11 mouse cellular contexts compared by ENCODE assay signal in the genomic region with DNA sequence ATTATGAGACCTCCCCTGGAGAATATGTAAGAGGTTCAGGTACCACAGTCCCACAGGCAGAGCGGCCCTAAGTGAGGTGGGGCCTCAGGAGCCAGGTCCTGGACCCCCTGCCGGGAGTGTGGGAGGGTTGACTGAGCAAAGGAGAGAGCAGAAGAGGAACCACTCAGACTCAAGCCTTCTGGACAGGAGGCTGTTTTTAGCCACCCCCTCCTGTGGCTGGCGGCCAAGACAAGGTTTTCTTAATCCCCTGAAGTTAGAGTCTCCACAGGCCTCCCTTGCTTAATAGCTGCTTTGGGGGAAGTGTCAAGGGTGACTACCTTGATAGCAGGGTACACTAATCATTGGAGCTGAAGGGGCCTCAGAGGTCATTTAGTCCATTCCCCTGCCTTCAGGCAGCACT. TPM values are rescaled to one million over a fixed set of nuclear protein-coding genes. Genes with fewer than 3 reads are reported as not detected.
A peak's percentile ranks its signal among the peaks of the same experiment; 100 is the strongest.
DNase-seq lines count a peak whose midpoint lies in the region; ATAC-seq and TF ChIP-seq lines count a peak whose summit lies in the region.
"Had no signal": no experiment of that assay in that cellular context is flagged by ENCODE, and none has a peak within 500 bp of the region (broad histone marks: within the 10 kb centered on the region; RNA-seq: fewer than 3 reads in every experiment).

No protein-coding gene starts in this region.

- no peak overlapping the region for H3K4me2 ChIP-seq in heart, embryonic 15.5 days
- H3K4me2 ChIP-seq in stomach, embryonic 14.5 days (replicated peaks; ENCODE audit: low read depth, low read length): no peak overlapping the region
- no peak overlapping the region for H3K4me2 ChIP-seq in midbrain, postnatal 0 days (ENCODE audit: low read depth, low read length, poor library complexity, severe bottlenecking)
- H3K4me2 ChIP-seq: embryonic facial prominence, embryonic 15.5 days; hindbrain, embryonic 14.5 days; neural tube, embryonic 15.5 days had no signal

- TF ChIP-seq CTCF in midbrain, postnatal 0 days (IDR thresholded peaks at IDR 0.05): no peak

- H3K4me1 ChIP-seq in heart, embryonic 15.5 days (replicated peaks): peaks cover 31% of the 10 kb centered on the region
- H3K4me1 ChIP-seq in brown adipose tissue, adult 24 weeks (ENCODE audit: control insufficient read depth, insufficient read depth, insufficient read length, low read length): peaks cover 28% of the 10 kb centered on the region
- H3K4me1 ChIP-seq in stomach, embryonic 14.5 days (ENCODE audit: control insufficient read depth, insufficient read depth, low read length): peaks cover 33% of the 10 kb centered on the region
- peaks cover 13% of the 10 kb centered on the region; the same call in 1 of the 2 replicates for H3K4me1 ChIP-seq in midbrain, postnatal 0 days (ENCODE audit: insufficient read depth, low read length)

- DNase-seq in heart, adult 8-10 months (ENCODE audit: low spot score): no peak
- DNase-seq in right cerebral cortex, postnatal 10 days (ENCODE audit: low spot score in 2 of 2): peak; percentile 63 to 68
- no peak for DNase-seq in right cerebral cortex, postnatal 36 days (ENCODE audit: low spot score in 2 of 2)
- DNase-seq in embryo, embryonic 9.5 days (ENCODE audit: extremely low spot score): no peak
- no peak for DNase-seq in midbrain, postnatal 0 days (ENCODE audit: low spot score)

- no peak overlapping the region for H3K4me3 ChIP-seq in heart, embryonic 15.5 days
- H3K4me3 ChIP-seq in brown adipose tissue, adult 24 weeks (ENCODE audit: insufficient read depth, low read depth, low read length): no peak overlapping the region
- H3K4me3 ChIP-seq in stomach, embryonic 14.5 days (ENCODE audit: low read depth, low read length): no peak overlapping the region
- no peak overlapping the region for H3K4me3 ChIP-seq in midbrain, postnatal 0 days (ENCODE audit: low read depth, low read length)
- H3K4me3 ChIP-seq: embryonic facial prominence, embryonic 15.5 days; neural tube, embryonic 15.5 days had no signal

- H3K9me3 ChIP-seq in heart, embryonic 15.5 days (replicated peaks): no peaks in the 10 kb centered on the region
- H3K9me3 ChIP-seq in stomach, embryonic 14.5 days (ENCODE audit: control insufficient read depth, low read depth, low read length): no peaks in the 10 kb centered on the region
- H3K9me3 ChIP-seq in midbrain, postnatal 0 days (ENCODE audit: low read length): no peaks in the 10 kb centered on the region
- H3K9me3 ChIP-seq: embryonic facial prominence, embryonic 15.5 days; neural tube, embryonic 15.5 days had no signal

- H3K9ac ChIP-seq in heart, embryonic 15.5 days: no peak overlapping the region
- no peak overlapping the region for H3K9ac ChIP-seq in stomach, embryonic 14.5 days (replicated peaks; ENCODE audit: low read depth, low read length)
- no peak overlapping the region for H3K9ac ChIP-seq in midbrain, postnatal 0 days (replicated peaks; ENCODE audit: low read length, poor library complexity, severe bottlenecking)
- H3K9ac ChIP-seq: embryonic facial prominence, embryonic 15.5 days; hindbrain, embryonic 14.5 days; neural tube, embryonic 15.5 days had no signal

- no peaks in the 10 kb centered on the region for H3K36me3 ChIP-seq in heart, embryonic 15.5 days
- H3K36me3 ChIP-seq in stomach, embryonic 14.5 days (ENCODE audit: control insufficient read depth, insufficient read depth, low read length): no peaks in the 10 kb centered on the region
- no peaks in the 10 kb centered on the region for H3K36me3 ChIP-seq in midbrain, postnatal 0 days (ENCODE audit: insufficient read depth, low read length)
- H3K36me3 ChIP-seq: embryonic facial prominence, embryonic 15.5 days; neural tube, embryonic 15.5 days had no signal

- 28% methylated on average over 3 of the region's 3 CpGs for WGBS in heart, embryonic 15.5 days
- 30% methylated on average over 3 of the region's 3 CpGs for WGBS in stomach, embryonic 14.5 days
- WGBS in midbrain, postnatal 0 days: 24% methylated on average over 3 of the region's 3 CpGs

- H3K27ac ChIP-seq in heart, embryonic 15.5 days: peak overlapping the region; percentile 7; the same call in 1 of the 2 replicates
- H3K27ac ChIP-seq in brown adipose tissue, adult 24 weeks (replicated peaks; ENCODE audit: low read depth, low read length): peak overlapping the region; percentile 82
- H3K27ac ChIP-seq in stomach, embryonic 14.5 days (ENCODE audit: low read length): no peak overlapping the region
- H3K27ac ChIP-seq in midbrain, postnatal 0 days (ENCODE audit: low read depth, low read length): no peak overlapping the region
- H3K27ac ChIP-seq: embryonic facial prominence, embryonic 15.5 days; hindbrain, embryonic 14.5 days; neural tube, embryonic 15.5 days had no signal

- no peak for ATAC-seq in heart, embryonic 15.5 days (replicated peaks; ENCODE audit: insufficient number of reproducible peaks, insufficient read depth, low FRiP score, low read depth)
- peak; percentile 40; the same call in 1 of the 2 replicates for ATAC-seq in stomach, embryonic 14.5 days (ENCODE audit: insufficient number of reproducible peaks, insufficient read depth, low FRiP score, low read depth)
- no peak for ATAC-seq in midbrain, postnatal 0 days (ENCODE audit: low FRiP score)

- no peaks in the 10 kb centered on the region for H3K27me3 ChIP-seq in heart, embryonic 15.5 days
- no peaks in the 10 kb centered on the region for H3K27me3 ChIP-seq in stomach, embryonic 14.5 days (ENCODE audit: control insufficient read depth, insufficient read depth, low read length)
- H3K27me3 ChIP-seq in midbrain, postnatal 0 days (ENCODE audit: insufficient read depth, low read length): no peaks in the 10 kb centered on the region
- H3K27me3 ChIP-seq: embryonic facial prominence, embryonic 15.5 days; neural tube, embryonic 15.5 days had no signal

RNA-seq across cellular contexts. Expression of gene Ddit4, which starts 27.3 kb away (rescaled TPM):
- polyA plus RNA-seq in heart, embryonic 15.5 days (2015; fragmentation: Nextera tagmentation; extraction: Ambion mirVana): 22.7 and 33.4 TPM in 2 replicates
- 10 to 100 TPM; 22.1 to 74.4 (median 55.6) TPM for total RNA-seq in heart, adult 8-10 months (2022)
- 6.1 and 17.7 TPM in 2 replicates for polyA plus RNA-seq in brown adipose tissue, adult 24 weeks (2012; ENCODE audit: insufficient read depth, insufficient read length, missing spikeins)
- polyA plus RNA-seq in stomach, embryonic 14.5 days (2014; fragmentation: Nextera tagmentation; extraction: Ambion mirVana): 2.5 and 3.0 TPM in 2 replicates
- total RNA-seq in midbrain, postnatal 0 days (2014; rRNA removed): 56.6 and 57.5 TPM in 2 replicates
- polyA plus RNA-seq in midbrain, postnatal 0 days (2015; fragmentation: Nextera tagmentation; extraction: Ambion mirVana): 43.4 and 43.6 TPM in 2 replicates

RNA-seq across cellular contexts. Expression of gene Dnajb12, which starts 44.9 kb away (rescaled TPM):
- 17.8 and 23.3 TPM in 2 replicates for polyA plus RNA-seq in heart, embryonic 15.5 days (2015; fragmentation: Nextera tagmentation; extraction: Ambion mirVana)
- total RNA-seq in heart, adult 8-10 months (2022): 10 to 100 TPM; 38.1 to 44.8 (median 44.4) TPM
- polyA plus RNA-seq in brown adipose tissue, adult 24 weeks (2012; ENCODE audit: insufficient read depth, insufficient read length, missing spikeins): 21.7 and 21.9 TPM in 2 replicates
- polyA plus RNA-seq in stomach, embryonic 14.5 days (2014; fragmentation: Nextera tagmentation; extraction: Ambion mirVana): 26.5 and 29.8 TPM in 2 replicates
- total RNA-seq in midbrain, postnatal 0 days (2014; rRNA removed): 47.9 and 51.6 TPM in 2 replicates
- 25.7 and 26.3 TPM in 2 replicates for polyA plus RNA-seq in midbrain, postnatal 0 days (2015; fragmentation: Nextera tagmentation; extraction: Ambion mirVana)

Comparison
In these comparisons a context has a peak if more than half of its experiments do, and no peak if none do; other contexts are left out.
1. DNase-seq: peak in right cerebral cortex, postnatal 10 days (2 of 2); none in heart, adult 8-10 months (single experiment), right cerebral cortex, postnatal 36 days (0 of 2), embryo, embryonic 9.5 days (single experiment) and midbrain, postnatal 0 days (single experiment).
2. H3K27ac ChIP-seq: peak in heart, embryonic 15.5 days (single experiment) and brown adipose tissue, adult 24 weeks (single experiment); none in stomach, embryonic 14.5 days (single experiment) and midbrain, postnatal 0 days (single experiment).